ENCODE assay signal across 8 mouse cellular contexts in the genomic region with DNA sequence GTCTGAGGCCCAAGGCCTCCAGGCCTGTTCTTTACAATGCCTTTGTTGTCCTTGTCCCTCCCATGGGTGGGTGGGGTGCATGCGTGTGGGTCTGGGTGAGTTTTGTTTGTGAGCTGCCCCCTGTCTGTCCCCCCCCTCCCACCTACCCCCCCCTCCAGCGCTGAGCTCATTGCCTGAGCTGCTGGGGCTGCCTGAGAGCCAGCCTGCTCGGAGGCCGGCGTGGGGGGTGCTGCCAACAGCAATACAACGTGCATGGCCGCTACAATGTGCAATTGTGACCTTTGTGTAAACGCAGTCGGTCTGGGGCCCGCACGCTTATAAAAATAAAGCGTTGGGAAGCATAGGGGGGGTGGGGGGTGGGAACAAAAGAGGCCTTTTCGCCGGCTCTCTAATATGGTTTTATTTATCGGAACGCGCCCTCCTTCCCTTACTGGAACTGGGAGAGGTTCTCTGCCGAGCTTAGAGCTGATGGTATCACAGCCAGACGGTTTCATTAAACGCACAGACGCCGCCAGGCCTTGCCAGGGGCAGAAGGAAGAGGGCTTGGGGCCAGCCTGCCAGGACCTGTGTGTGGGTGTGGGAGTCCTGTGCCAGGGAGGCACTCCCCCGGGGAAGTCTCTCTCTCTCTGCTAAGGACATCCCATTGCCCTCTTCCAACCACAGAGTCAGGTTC.
DNase-seq lines count a peak whose midpoint lies in the region; ATAC-seq and TF ChIP-seq lines count a peak whose summit lies in the region.

No protein-coding gene starts in this region.

- no peak for TF ChIP-seq CTCF in gastrocnemius, adult 2 months (IDR thresholded peaks at IDR 0.05)

- no peaks in the 10 kb centered on the region for H3K36me3 ChIP-seq in forebrain, embryonic 16.5 days (ENCODE audit: control insufficient read depth, insufficient read depth)
- no peaks in the 10 kb centered on the region for H3K36me3 ChIP-seq in midbrain, embryonic 15.5 days (replicated peaks)

- peak overlapping the region; percentile 39; the same call in 1 of the 2 replicates for H3K4me2 ChIP-seq in forebrain, embryonic 16.5 days (ENCODE audit: low read length)
- H3K4me2 ChIP-seq in midbrain, embryonic 15.5 days: peak overlapping the region; percentile 17; the same call in 1 of the 2 replicates

- 11% methylated on average over 23 of the region's 23 CpGs for whole genome bisulfite sequencing in forebrain, embryonic 16.5 days
- WGBS in midbrain, embryonic 15.5 days: 31% methylated on average over 22 of the region's 23 CpGs

- H3K9me3 ChIP-seq in forebrain, embryonic 16.5 days (ENCODE audit: control insufficient read depth, low read length): no peaks in the 10 kb centered on the region
- no peaks in the 10 kb centered on the region for H3K9me3 ChIP-seq in midbrain, embryonic 15.5 days

- intact Hi-C loops in gastrocnemius, adult 2 months (cut with DNase I): loop anchor here (5.0 kb wide), 1 partner anchor 38 kb away; no protein-coding TSS in a partner anchor
- intact Hi-C loops in gastrocnemius, postnatal 14 days (cut with DNase I; ENCODE audit: low total_unique reads): no loop called here

- H3K9ac ChIP-seq in forebrain, embryonic 16.5 days (replicated peaks; ENCODE audit: low read depth, low read length): peak overlapping the region; percentile 35
- no peak overlapping the region for H3K9ac ChIP-seq in midbrain, embryonic 15.5 days

- H3K4me1 ChIP-seq in forebrain, embryonic 16.5 days (replicated peaks; ENCODE audit: control insufficient read depth, insufficient read depth, low read length): peaks cover 10% of the 10 kb centered on the region
- no peaks in the 10 kb centered on the region for H3K4me1 ChIP-seq in midbrain, embryonic 15.5 days

- 0 out of 2 replicates have a peak overlapping the region, but pooled peaks have one; percentile 7 for H3K4me3 ChIP-seq in gastrocnemius, adult 2 months
- no peak overlapping the region for H3K4me3 ChIP-seq in forebrain, embryonic 16.5 days (replicated peaks; ENCODE audit: low read length)
- no peak overlapping the region for H3K4me3 ChIP-seq in midbrain, embryonic 15.5 days

- H3K27me3 ChIP-seq in forebrain, embryonic 16.5 days (replicated peaks; ENCODE audit: control insufficient read depth, insufficient read depth, low read length): no peaks in the 10 kb centered on the region
- no peaks in the 10 kb centered on the region for H3K27me3 ChIP-seq in midbrain, embryonic 15.5 days (replicated peaks)

- peak; percentile 84 for ATAC-seq in forebrain, embryonic 16.5 days
- peak; percentile 76 for ATAC-seq in midbrain, embryonic 15.5 days (replicated peaks)

- peak; percentile 67 for DNase-seq in gastrocnemius, adult 2 months
- DNase-seq in gastrocnemius, postnatal 14 days: no peak
- DNase-seq in cerebellum, adult 8-10 months: peak; percentile 82
- peak; percentile 18 to 40 for DNase-seq in layer of hippocampus, postnatal 25 days (ENCODE audit: extremely low spot score in 1 of 2, low spot score in 1 of 2)
- DNase-seq in adrenal gland, postnatal 25 days: no peak
- no peak for DNase-seq in spleen, postnatal 36 days (ENCODE audit: low spot score in 2 of 2)

- H3K27ac ChIP-seq in gastrocnemius, adult 2 months: peak overlapping the region; percentile 44
- H3K27ac ChIP-seq in forebrain, embryonic 16.5 days (ENCODE audit: low read length): peak overlapping the region; percentile 71
- H3K27ac ChIP-seq in midbrain, embryonic 15.5 days: no peak overlapping the region

Comparison
In these comparisons a context has a peak if more than half of its experiments do, and no peak if none do; other contexts are left out.
1. DNase-seq: peak in gastrocnemius, adult 2 months (single experiment), cerebellum, adult 8-10 months (single experiment) and layer of hippocampus, postnatal 25 days (2 of 2); none in gastrocnemius, postnatal 14 days (single experiment), adrenal gland, postnatal 25 days (single experiment) and spleen, postnatal 36 days (0 of 2).